Mouse (Mus musculus) kidney, postnatal 0 days (tissue): ENCODE measurements around the gene Chmp4b. TPM values are rescaled to one million over a fixed set of nuclear protein-coding genes. Genes with fewer than 3 reads are reported as not detected.

Experiments used
- ATAC-seq: fragments of 200-750 bp; cut with Nextera tagmentation; replicated peaks from 2 replicates; pipeline ENCODE4 v1.8.0; 2017; ENCODE audit warnings: low read depth, moderate number of reproducible peaks, moderate TSS enrichment, moderate library complexity; ENCODE audit not compliant: low FRiP score
- DNase-seq: peaks from one replicate; pipeline ENCODE4 v3.0.0-alpha.2; 2016; ENCODE audit warnings: low spot score
- H3K27ac ChIP-seq: fragments of 300-500 bp; sonication (generic); 2 replicates; pipeline ENCODE4 v1.5.1; 2014; ENCODE audit warnings: mild to moderate bottlenecking
- H3K27me3 ChIP-seq: fragments of 300-500 bp; sonication (generic); 2 replicates; pipeline ENCODE4 v1.6.1; 2014; ENCODE audit warnings: low read length, mixed read lengths; ENCODE audit not compliant: insufficient read depth
- H3K36me3 ChIP-seq: fragments of 300-500 bp; sonication (generic); 2 replicates; pipeline ENCODE4 v1.6.1; 2014; ENCODE audit warnings: low read length, mixed read lengths; ENCODE audit not compliant: insufficient read depth
- H3K4me1 ChIP-seq: fragments of 300-500 bp; sonication (generic); replicated peaks from 2 replicates; pipeline ENCODE4 v1.6.1; 2014; ENCODE audit warnings: antibody characterized with exemption, low read length, mixed read lengths; ENCODE audit not compliant: insufficient read depth
- H3K4me2 ChIP-seq: fragments of 300-500 bp; sonication (generic); 2 replicates; pipeline ENCODE4 v1.6.1; 2014; ENCODE audit warnings: mild to moderate bottlenecking, low read length, moderate library complexity, mixed read lengths
- H3K4me3 ChIP-seq: fragments of 300-500 bp; sonication (generic); replicated peaks from 2 replicates; pipeline ENCODE4 v1.5.1; 2014; ENCODE audit warnings: low read depth, low read length
- H3K9ac ChIP-seq: fragments of 300-500 bp; sonication (generic); 2 replicates; pipeline ENCODE4 v1.6.1; 2014; ENCODE audit warnings: low read depth, low read length
- H3K9me3 ChIP-seq: fragments of 300-500 bp; sonication (generic); replicated peaks from 2 replicates; pipeline ENCODE4 v1.6.1; 2016; ENCODE audit warnings: low read length, inconsistent platforms, mixed read lengths
- CTCF ChIP-seq: IDR thresholded peaks from 2 replicates; pipeline ENCODE4 v1.5.1; 2016; ENCODE audit warnings: antibody characterized with exemption, low read depth, mild to moderate bottlenecking, moderate library complexity
- WGBS: fragments of 180-500 bp; shearing (Covaris S2); extraction: QIAGEN DNeasy Blood & Tissue Kit; methylation state at CpG from one replicate; pipeline ENCODE4 v1.1.7; 2014; 5-methylcytosine and 5-hydroxymethylcytosine counted together
- polyA plus RNA-seq: library from polyadenylated mRNA; unstranded; fragments of >200 nt; fragmentation: Nextera tagmentation; extraction: Ambion mirVana; gene quantifications from 2 replicates; pipeline ENCODE4 v1.2.1, GENCODE M21; 2015

Chmp4b gene
- polyA plus RNA-seq, 1 experiment from 2014 or later: 34.7 TPM

- no peak overlapping the region for H3K27ac ChIP-seq
- no peaks in the 10 kb centered on the region for H3K4me1 ChIP-seq
- no peak for ATAC-seq
- WGBS: 87% methylated on average over 4 of the region's 4 CpGs
- no peak overlapping the region for H3K4me3 ChIP-seq
- H3K27me3 ChIP-seq: no peaks in the 10 kb centered on the region
- no peak for DNase-seq
- H3K9me3 ChIP-seq: no peaks in the 10 kb centered on the region
- no peak overlapping the region for H3K9ac ChIP-seq
- H3K36me3 ChIP-seq: peaks cover 13% of the 10 kb centered on the region; the same call in 1 of the 2 replicates
- TF ChIP-seq CTCF: no peak
- H3K4me2 ChIP-seq: no peak overlapping the region
Measured at GRCm38 (mm10) chr2:154639115-154639514, 12.4 kb upstream of the Chmp4b start.

GRCm38 (mm10) chr2:154641176-154641575 lies 10.3 kb upstream of the Chmp4b start:
- DNase-seq: no peak
- Histone ChIP-seq H3K27ac (no peak overlapping the region), H3K4me2 (no peak overlapping the region), H3K9ac (no peak overlapping the region), H3K4me1 (no peaks in the 10 kb centered on the region), H3K36me3 (peaks cover 13% of the 10 kb centered on the region; the same call in 1 of the 2 replicates), H3K9me3 (no peaks in the 10 kb centered on the region), H3K27me3 (no peaks in the 10 kb centered on the region), H3K4me3 (no peak overlapping the region)
- no peak for TF ChIP-seq CTCF
- ATAC-seq: no peak
- 81% methylated on average over 8 of the region's 8 CpGs for WGBS

- peak; percentile 74; the same call in 1 of the 2 replicates for ATAC-seq
- Histone ChIP-seq H3K27me3 (no peaks in the 10 kb centered on the region), H3K27ac (peak overlapping the region; percentile 76), H3K4me3 (no peak overlapping the region), H3K36me3 (peaks cover 13% of the 10 kb centered on the region; the same call in 1 of the 2 replicates), H3K4me1 (no peaks in the 10 kb centered on the region), H3K9ac (no peak overlapping the region), H3K4me2 (peak overlapping the region; percentile 25; the same call in 1 of the 2 replicates), H3K9me3 (no peaks in the 10 kb centered on the region)
- DNase-seq: no peak
- 76% methylated on average over 9 of the region's 9 CpGs for WGBS
- TF ChIP-seq CTCF: no peak
Measured at GRCm38 (mm10) chr2:154642005-154642459, 9.5 kb upstream of the Chmp4b start.

- H3K4me2 ChIP-seq: no peak overlapping the region
- H3K9me3 ChIP-seq: no peaks in the 10 kb centered on the region
- ATAC-seq: no peak
- H3K4me1 ChIP-seq: no peaks in the 10 kb centered on the region
- no peak overlapping the region for H3K4me3 ChIP-seq
- H3K36me3 ChIP-seq: peaks cover 12% of the 10 kb centered on the region; the same call in 1 of the 2 replicates
- H3K9ac ChIP-seq: no peak overlapping the region
- WGBS: 75% methylated on average over 6 of the region's 6 CpGs
- peak; percentile 43; the same call in 1 of the 2 replicates for TF ChIP-seq CTCF
- H3K27ac ChIP-seq: peak overlapping the region; percentile 76
- no peak for DNase-seq
- H3K27me3 ChIP-seq: no peaks in the 10 kb centered on the region
Measured at GRCm38 (mm10) chr2:154642712-154643385, 8.7 kb upstream of the Chmp4b start.

GRCm38 (mm10) chr2:154646634-154647033 lies 4.9 kb upstream of the Chmp4b start:
- DNase-seq (peak; percentile 44), ATAC-seq (no peak)
- no peaks in the 10 kb centered on the region for H3K9me3 ChIP-seq
- WGBS: 76% methylated on average over 5 of the region's 5 CpGs
- no peaks in the 10 kb centered on the region for H3K27me3 ChIP-seq
- peak; percentile 64 for TF ChIP-seq CTCF
- H3K9ac ChIP-seq: no peak overlapping the region
- H3K4me2 ChIP-seq: no peak overlapping the region
- H3K27ac ChIP-seq: no peak overlapping the region
- no peak overlapping the region for H3K4me3 ChIP-seq
- H3K36me3 ChIP-seq: no peaks in the 10 kb centered on the region
- H3K4me1 ChIP-seq: no peaks in the 10 kb centered on the region

- H3K27ac ChIP-seq: no peak overlapping the region
- DNase-seq: peak; percentile 66
- WGBS: 32% methylated on average over 3 of the region's 3 CpGs
- no peaks in the 10 kb centered on the region for H3K4me1 ChIP-seq
- no peak for ATAC-seq
- no peaks in the 10 kb centered on the region for H3K9me3 ChIP-seq
- no peak overlapping the region for H3K4me2 ChIP-seq
- H3K27me3 ChIP-seq: no peaks in the 10 kb centered on the region
- TF ChIP-seq CTCF: peak; percentile 73
- H3K9ac ChIP-seq: no peak overlapping the region
- H3K36me3 ChIP-seq: no peaks in the 10 kb centered on the region
- H3K4me3 ChIP-seq: no peak overlapping the region
Measured at GRCm38 (mm10) chr2:154648086-154648485, 3.4 kb upstream of the Chmp4b start.

- no peak for DNase-seq
- no peaks in the 10 kb centered on the region for H3K4me1 ChIP-seq
Measured at GRCm38 (mm10) chr2:154650404-154650803, 1.1 kb upstream of the Chmp4b start.

More at GRCm38 (mm10) chr2:154650404-154650803, 1.1 kb upstream of the Chmp4b start:
- no peaks in the 10 kb centered on the region for H3K27me3 ChIP-seq
- no peak overlapping the region for H3K4me2 ChIP-seq
- no peak overlapping the region for H3K9ac ChIP-seq
- H3K27ac ChIP-seq: peak overlapping the region; percentile 84
- ATAC-seq: no peak
- H3K4me3 ChIP-seq: no peak overlapping the region
- H3K9me3 ChIP-seq: no peaks in the 10 kb centered on the region
- no peak; the same call in 1 of the 2 replicates for TF ChIP-seq CTCF
- WGBS: 84% methylated on average over 3 of the region's 3 CpGs
- H3K36me3 ChIP-seq: no peaks in the 10 kb centered on the region
